Mouse (Mus musculus) kidney, postnatal 25 days (tissue): ENCODE results near the gene Zfpm1.
A peak's percentile ranks its signal among the peaks of the same experiment; 100 is the strongest.

Experiments used
- DNase-seq, 2 experiments: peaks; one replicate each; pipeline ENCODE4 v3.0.0; 2021; ENCODE audit warnings: mixed read lengths in 2 of 2

Zfpm1 gene

DNA sequence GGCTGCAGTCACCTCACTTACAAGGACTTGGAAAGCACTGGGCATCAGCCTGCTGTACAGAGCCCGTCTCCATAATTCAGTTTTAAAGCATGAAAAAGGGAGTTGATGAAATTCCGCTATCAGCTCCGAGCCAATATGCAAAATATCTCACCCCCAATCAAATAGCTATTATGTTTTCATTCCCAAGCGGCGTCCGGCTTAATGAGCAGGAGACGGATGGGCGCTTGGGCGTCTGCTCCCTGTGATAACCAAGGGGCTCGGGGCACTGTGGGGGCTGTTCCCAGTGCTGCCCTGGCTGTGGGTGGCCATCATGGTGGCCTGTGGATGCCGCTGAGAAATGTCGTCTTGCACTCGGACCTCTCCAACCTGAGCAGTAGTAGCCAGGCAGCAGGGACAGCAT is 19.1 kb downstream of the Zfpm1 start:
- DNase-seq = no peak

DNA sequence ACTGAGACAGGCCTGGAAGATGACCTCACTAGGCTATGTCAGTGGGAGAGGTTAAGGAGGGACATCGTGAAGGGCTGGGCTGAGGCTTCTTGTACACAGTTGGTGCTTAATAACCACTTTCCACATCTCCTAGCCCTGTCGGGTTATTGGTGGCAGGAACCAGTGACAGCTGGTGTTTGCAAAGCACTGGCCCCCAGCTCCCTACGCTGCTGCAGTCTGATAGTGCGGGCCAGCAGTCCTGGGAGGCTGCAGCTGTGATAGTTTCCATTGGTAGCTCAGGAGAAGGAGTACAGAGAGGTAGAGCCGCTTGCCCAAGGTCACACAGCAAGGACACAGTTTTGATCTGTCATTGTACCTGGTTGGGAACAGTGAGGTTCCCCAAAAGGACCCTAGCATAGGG is 19.9 kb downstream of the Zfpm1 start:
- no peak for DNase-seq

DNA sequence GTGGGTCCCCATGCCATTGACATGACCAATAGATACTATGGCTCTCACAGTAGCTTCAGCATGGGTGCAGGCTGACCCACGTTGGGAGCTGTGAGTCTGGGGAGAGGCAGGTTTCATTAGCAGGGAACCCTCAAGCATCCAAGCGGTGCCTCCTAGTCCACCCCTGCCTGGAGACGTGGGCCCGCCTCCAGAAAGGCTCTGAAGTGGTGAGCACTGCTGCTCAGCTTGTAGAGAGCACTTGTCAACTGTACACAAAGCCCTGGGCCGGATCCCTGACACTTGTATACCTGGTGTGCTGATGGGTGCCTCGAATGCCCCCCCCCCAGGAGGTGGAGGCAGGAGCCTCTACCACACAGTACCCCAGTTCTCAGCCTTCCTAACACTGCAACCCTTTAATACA is 21.5 kb downstream of the Zfpm1 start:
- DNase-seq = no peak

DNA sequence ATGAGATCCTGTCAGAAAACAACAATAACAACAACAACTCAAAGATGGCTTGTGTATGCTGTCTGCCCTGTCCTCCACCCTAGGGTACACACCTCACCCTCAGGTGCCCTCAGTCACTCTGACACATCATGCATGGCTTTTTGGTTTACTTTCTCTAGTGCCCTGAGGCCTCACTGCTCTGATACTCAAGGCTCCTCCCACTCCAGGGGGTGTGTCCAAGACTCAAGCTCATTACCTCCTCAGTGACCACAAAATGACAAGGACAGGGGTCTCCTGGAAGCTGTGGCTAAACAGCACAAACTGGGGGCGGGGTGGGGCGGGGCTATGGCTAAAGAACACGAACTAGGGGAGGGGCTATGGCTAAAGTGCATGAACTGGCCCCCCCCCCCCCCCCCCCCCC is 22.1 kb downstream of the Zfpm1 start:
- DNase-seq = no peak

DNA sequence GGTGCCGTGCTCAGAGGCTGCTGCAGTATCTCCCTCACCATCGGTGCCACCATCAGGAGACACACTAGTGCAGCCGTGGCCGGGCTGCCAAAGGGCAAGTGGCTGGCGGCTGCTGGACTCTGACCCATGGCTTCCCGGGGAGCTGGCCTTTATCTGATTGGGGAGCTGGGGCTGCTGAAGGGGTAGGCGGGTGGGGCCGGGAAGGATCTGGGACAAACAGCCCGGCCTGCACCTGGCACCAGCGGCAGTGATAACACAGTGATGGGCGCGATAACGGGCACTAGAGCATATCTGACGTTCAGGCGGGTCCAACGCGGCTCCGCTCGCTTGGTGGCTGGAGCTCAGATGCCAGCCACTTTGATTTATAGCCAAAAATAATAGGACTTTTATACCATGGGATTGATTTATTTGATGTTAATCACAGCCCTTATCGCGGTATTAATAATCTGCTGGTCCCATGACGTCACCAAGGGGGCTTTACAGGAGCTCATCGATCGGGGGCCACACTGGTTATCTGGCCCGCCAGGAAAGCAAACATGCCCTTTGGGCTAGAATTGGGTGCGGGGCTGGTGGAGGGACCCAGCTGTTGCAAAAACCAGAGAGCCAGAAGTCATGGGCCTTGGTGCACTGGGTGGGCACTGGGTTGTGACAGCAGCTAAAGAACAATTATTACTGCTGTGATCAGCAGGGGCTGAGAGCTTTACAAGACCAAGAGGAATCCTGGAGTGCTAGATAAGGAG is 24.9 kb downstream of the Zfpm1 start:
- peak; percentile 51 to 76 for DNase-seq

DNA sequence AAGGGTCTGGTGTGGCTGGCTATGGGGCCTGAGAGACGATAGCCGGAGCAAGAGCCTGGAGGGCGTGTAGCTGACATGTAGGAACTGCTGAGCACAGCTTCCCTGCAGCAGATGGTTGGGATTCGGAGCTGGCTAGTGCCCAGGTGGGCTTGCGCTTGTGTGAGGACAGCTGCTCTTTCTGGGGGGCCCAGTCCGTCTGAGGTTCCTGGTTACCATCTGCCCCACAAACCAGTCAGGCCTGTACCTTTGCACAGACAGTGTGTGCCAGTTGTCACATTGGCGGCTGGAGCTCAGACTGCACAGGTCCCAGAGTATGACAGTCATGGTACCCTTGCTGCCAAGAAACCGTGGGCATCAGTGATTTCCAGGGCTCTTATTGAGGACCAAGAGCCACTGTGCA is 25.9 kb downstream of the Zfpm1 start:
- DNase-seq = no peak

DNA sequence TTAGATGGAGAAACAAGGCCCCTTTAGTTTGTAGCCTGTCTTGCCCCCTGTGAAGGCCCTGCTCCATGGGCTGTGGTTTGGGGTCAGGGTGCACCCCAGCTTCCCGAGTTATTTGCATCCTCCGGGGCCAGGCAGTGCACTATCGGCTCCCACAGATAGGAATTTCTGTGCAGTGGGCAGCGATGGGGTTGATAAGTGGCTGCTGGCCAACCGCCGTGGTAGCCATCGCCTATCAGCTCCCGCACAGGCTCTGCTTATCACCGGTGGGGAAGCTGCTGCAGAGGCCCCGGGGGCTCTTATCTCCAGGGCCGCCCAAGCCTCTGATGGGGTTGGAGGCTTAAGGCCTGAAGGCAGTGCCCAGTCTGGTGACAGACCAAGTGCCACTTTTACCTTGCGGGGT is 27.3 kb downstream of the Zfpm1 start:
- no peak for DNase-seq

DNA sequence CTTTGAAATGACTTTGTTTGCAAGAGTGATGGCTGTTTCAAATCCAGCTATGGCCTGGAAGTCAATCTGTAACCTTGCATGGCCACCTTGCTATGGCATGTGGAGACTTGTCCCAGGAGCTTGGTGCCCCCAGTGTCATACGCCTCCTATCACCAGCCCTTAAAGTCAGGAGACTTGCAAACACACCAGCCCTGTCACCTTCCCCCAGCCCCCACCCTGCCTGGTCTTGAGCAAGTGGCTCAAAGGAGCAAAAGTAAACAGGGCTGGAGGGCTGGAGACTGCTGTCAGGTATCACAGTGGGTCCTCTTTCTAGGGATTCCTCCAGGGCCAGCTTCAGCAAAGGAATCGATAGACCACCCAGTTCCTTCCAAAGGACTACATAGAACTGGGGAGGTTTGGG is 29.2 kb downstream of the Zfpm1 start:
- DNase-seq = no peak

DNA sequence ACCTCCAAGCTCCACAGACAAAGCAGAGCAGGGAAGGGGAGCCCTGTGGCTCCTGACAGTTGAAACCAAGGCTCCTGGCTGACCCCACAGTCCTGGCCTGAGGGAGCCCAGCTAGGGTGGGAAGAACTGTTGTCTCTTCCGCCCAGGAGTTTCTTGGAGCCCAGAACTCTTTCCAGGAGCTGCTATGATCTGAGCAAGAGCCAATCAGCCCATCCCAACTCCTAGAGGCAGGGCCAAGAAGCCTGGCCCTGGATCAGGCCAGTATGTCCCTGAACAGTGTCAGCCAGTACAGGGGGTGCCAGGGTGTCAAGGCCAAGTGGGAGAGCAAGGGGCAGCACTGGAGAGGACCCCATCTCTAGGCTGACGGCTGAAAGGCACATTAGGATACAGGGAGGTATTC is 30.6 kb downstream of the Zfpm1 start:
- no peak for DNase-seq

DNA sequence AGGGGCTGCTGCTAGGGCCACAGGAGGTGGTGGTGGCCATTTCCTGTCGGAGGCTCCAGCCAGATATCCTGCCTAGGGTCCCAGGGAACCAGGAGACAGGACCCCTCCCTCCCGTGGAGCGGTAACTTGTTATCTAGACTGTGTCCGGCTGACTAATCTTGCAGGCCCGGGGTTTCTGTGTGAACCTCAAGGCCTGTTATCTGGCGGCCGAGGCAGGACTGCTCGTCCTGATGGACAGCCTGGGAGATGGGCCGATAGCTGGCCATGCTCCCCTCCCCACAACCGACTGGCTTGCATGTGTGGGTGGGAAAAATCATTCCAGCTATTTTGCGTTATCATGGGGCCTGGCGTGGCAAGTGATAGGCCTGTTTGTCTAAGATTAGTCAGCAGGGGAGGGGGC is 31.4 kb downstream of the Zfpm1 start:
- no peak for DNase-seq

DNA sequence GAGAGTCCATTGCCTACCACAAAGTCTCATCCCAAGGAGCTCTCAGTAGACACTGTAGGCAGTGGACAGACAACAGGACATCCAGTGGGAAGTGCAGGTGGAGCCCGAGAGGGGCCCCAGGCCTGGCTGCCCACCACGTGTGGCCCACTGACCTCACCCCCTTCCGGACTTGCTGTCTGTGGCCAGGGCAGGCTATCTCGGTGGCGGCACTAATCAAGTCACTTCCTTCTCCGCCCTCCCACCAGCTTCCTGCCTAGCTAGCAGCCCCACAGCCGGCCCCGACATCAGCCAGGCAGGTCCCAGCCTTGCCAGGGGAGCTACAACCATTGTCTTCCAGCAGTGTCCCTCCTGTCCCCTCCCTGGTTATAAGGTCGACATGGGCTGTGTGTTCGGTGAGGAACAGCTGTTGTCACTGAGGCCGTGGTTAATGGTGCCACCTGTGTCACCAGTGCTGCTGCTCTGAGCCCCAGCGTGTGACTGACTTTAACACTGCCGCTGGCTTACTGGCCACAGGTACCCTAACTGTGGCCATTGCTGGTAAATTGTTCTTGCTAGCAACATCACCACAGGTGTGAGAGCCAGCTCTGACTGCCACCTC is 33.1 kb downstream of the Zfpm1 start:
- peak; percentile 51 to 82 for DNase-seq

DNA sequence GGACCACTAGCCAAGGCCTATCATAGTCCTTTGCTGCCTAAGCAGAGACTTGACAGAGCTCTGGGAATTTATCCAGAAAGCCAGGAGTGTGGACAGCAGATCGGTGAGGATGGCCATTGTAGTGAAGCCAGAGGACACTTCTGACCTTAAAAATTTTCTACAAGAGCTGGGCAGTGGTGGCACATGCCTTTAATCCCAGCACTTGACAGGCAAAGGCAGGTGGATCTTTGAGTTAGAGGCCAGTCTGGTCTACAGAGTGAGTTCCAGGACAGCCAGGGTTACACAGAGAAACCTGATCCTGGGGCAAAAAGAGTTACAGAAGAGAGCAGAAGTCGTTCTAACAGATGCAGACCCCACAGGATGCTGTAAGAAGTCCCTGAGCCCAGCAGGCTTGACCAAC is 34.5 kb downstream of the Zfpm1 start:
- no peak for DNase-seq

DNA sequence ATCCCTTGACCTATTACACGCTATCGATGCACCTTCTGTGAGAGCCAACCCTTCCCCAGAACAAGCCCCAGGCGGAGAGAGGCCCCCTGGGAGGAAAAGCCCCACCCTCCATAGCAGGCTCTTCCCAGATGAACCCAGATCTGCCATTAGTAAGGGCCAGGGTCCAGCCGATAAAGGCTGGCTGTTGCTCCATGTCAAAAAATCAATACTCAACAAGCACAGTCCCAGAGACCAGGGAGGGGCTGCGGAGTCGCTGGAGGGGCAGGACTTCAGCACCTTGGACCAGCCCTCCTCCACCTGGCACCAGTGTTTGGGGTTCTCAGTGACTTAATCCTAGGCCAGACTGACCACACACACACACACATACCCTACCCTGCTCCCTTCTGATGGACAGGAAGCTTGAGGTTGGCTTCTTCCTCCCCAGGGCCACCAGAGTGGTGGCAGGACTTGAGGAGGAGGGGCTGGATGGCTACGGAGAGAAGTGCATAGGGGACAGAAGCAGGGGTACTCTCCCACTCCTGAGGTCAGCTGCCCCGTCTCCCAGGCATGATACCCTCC is 36.1 kb downstream of the Zfpm1 start:
- no peak for DNase-seq

DNA sequence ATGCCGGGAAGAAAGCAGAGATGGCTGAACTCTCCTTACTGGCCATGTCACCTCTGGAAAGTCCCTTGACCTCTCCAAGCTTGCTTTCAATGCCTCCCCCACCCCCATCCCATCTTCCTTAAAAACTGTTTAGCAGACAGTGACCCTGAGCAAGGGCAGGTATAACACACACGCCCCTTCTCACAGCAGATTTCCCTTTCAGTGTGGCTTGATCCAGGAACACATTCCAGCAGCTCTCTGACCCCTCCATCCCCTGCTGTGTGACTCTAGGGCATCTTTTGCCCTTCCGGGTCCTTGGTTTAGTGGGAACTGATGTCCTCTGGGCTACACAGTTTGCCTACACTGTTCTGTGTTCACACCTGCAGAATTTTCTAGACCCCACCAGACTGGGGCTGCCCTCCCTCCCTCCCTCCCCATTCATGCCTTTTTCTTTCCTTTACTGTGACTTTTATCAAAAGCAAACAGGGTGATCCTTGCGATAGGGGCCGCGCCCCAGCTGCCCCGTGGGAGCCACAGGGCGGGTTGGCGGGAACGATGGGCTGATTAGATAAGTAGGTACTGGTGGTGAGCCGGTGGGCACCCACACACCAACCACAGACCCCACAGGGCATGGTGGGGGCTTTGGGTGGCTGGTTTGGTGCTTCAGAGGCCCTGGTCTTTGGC is 37.2 kb downstream of the Zfpm1 start:
- DNase-seq = no peak

DNA sequence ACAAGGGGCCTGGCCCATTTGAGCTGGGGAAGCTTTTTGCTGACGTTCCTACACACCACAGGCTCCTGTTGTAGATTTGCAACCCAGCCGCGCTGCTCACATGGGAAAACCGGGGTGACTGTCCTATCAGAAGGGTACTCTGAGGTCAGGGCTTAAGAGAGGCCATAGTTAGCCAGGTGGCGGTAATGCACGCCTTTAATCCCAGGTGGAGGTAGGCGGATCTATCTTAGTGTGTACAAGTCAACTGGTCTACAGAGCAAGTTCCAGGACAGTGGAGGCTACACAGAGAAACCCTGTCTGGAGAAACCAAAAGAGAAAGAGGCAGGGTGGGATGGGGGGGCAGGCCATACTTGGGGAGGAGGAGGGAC is 37.8 kb downstream of the Zfpm1 start:
- DNase-seq = no peak

DNA sequence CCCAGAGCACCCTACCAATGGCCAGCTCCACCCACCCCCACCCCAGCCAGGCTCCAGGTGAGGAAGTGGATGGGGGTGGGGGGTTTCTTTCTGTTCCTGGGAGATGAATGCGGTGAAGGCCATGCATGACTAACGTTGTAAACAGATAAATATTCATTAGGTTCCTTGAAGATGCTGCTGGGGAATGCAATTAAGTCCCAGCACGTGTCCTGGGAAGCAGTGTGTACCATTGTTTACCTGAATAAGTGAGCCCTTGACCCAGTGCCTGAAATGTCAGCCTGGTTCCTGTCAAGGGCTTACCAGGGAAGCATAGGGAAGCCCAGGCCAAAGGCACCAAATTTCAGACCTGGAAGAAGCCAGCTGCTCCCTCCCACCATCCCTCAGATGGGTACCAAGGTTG is 38.6 kb downstream of the Zfpm1 start:
- DNase-seq = no peak

DNA sequence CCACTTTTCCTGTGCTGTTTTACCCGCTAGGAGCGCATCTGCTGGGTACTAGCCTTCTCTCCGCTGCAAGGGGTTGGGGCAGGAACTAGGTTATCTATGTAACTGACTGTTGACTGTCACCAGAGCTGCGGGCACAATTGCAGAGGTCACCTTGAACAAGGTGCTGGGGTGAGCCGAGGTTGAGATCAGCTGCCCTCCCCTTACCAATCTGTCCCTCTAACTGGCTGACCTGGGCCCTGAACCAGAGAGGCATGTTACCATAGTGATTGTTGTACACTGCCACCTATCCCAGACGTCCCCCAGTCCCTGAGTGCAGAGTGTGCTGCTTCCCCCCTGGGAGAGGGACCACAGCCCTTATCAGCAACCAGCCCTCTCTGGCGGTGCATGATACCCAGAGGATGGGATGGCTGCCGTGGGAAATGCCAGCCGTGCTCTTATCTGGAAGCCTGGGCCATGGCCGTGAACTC is 39.5 kb downstream of the Zfpm1 start:
- DNase-seq = no peak

DNA sequence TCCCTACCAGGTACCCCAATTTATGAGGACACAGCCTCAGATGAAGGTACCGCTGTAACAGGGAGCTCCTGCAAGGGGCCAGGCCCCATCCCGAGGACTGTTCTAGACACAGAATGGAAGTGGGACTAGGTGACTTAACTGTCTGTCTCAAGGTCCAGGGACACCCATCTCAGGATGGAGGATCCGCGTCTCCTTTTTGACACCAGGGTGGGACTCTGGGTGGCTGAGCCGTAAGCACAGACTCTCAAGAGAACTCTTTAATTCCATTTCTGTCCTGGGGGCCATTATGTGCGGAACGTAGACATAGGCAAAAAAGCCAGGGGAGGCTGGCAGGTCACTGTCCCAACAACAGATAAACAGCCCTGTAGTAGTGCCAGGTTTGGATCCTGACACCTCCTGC is 40.2 kb downstream of the Zfpm1 start:
- DNase-seq = no peak

DNA sequence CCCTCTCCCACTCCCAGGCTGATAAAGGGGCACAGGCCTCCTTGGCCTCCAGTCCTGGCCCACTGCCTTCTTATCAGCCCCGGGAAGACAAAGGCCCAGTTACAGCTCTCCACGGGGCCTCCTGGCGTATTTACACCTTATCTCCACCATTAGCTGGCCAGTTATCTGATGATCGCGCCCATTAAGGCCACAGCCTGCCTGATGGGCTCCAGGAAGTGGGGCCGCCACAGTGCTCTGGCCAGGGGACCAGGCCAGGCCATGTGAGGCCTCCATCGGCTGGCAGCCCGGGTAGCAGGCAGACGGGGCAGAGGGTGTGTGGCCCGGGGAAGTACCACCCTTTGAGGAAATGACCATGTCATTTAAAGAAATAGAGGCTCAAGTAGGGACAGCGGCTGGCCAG is 40.9 kb downstream of the Zfpm1 start:
- DNase-seq = no peak

DNA sequence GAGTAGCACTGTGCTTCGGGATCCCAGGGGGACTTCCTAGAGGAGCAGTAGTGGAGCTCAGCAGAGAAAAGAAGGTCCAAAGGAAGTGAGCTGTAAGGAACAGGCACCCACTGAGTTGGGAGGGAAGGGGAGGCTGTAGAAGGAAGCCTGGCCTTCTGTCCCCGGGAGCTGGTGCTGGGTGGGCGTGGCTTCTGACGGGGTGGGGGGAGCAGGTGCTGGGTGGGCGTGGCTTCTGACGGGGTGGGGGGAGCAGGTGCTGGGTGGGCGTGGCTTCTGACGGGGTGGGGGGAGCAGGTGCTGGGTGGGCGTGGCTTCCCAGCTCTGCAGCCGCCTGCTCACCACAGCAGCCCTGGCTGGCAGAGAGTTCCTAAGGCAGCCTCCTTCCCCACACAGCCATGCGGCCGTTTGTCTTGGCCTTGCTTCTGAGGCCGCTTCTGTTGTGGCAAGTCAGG is 42.0 kb downstream of the Zfpm1 start:
- DNase-seq = peak; percentile 43 to 66

DNA sequence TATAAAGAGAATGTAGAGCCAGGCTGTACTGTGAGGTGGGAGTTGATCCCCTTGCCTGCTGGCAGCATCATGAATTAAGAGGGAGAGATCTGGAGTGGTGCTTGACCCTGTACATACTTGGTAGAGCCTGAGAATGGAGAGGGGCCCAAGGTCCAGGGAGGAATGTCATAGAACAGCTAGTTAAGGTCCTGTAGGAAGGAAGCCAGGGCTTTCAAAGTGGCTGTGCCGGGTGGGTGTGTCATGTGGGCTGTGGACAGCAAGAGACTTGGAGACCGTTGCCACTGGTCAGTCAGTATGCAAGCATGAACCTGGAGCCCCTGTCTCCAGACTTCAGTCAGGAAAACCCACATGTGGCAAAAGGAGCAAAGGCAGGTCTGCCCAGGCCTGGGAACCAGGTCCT is 43.3 kb downstream of the Zfpm1 start:
- DNase-seq = no peak

DNA sequence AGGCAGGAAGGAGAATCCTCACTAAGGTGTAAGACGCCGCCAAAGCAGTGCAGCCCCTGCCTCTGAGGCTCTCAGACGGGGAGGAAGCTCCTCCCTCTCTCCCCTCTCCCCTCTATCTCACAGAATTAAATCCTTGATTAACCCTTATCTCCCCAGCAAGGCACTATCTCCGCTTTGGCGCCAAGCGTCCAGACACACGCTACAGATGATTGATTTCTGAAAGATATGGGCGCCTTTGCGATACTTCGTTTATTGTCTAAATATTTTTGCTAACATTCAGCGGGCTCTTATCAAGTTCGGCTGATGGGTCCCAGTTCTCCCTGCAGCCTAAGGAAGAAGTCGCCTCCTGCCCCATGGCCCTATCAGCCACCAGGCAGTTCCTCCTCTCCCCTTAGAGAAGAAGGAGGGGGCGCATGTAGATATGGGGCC is 44.2 kb downstream of the Zfpm1 start:
- no peak for DNase-seq

DNA sequence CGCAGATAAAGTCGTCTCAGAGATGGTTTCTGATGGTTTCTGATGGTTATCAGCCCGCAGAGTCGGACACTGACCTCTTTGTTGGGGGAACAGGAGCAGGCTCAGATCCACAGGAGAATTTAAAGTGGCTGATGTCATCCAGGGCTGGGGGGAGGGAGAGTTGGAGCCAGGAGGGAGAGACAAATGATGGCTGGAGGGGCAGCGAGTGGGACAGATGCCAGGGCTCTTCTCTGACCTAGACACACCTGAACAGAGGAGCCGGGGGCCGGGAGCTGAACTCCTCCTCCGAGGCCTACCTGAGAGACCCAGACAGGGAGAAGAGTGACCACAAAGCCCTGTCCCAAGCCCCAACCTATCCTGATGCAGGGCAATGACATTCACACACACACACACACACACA is 47.1 kb downstream of the Zfpm1 start:
- DNase-seq = no peak
